Mouse (Mus musculus) forebrain, embryonic 12.5 days (tissue): ENCODE data around the gene Nr4a2. TPM values are rescaled to one million over a fixed set of nuclear protein-coding genes. Genes with fewer than 3 reads are reported as not detected.
A peak's percentile ranks its signal among the peaks of the same experiment; 100 is the strongest.

Source experiments
- ATAC-seq: fragments of 200-750 bp; cut with Nextera tagmentation; 2 replicates; pipeline ENCODE4 v1.8.0; 2017; ENCODE audit warnings: moderate TSS enrichment; ENCODE audit not compliant: low FRiP score
- H3K27ac ChIP-seq: fragments of 300-500 bp; sonication (generic); 2 replicates; pipeline ENCODE4 v1.5.1; 2016; ENCODE audit warnings: mild to moderate bottlenecking
- H3K27me3 ChIP-seq: fragments of 300-500 bp; sonication (generic); 2 replicates; pipeline ENCODE4 v1.6.1; 2016; ENCODE audit warnings: mild to moderate bottlenecking
- H3K36me3 ChIP-seq: fragments of 300-500 bp; sonication (generic); replicated peaks from 2 replicates; pipeline ENCODE4 v1.6.1; 2016; ENCODE audit warnings: mild to moderate bottlenecking
- H3K4me1 ChIP-seq: fragments of 300-500 bp; sonication (generic); 2 replicates; pipeline ENCODE4 v1.6.1; 2016
- H3K4me2 ChIP-seq: fragments of 300-500 bp; sonication (generic); 2 replicates; pipeline ENCODE4 v1.6.1; 2016; ENCODE audit warnings: mild to moderate bottlenecking, moderate library complexity
- H3K4me3 ChIP-seq: fragments of 300-500 bp; sonication (generic); replicated peaks from 2 replicates; pipeline ENCODE4 v1.5.1; 2016; ENCODE audit warnings: mild to moderate bottlenecking
- H3K9ac ChIP-seq: fragments of 300-500 bp; sonication (generic); 2 replicates; pipeline ENCODE4 v1.6.1; 2016; ENCODE audit warnings: mild to moderate bottlenecking
- H3K9me3 ChIP-seq: fragments of 300-500 bp; sonication (generic); 2 replicates; pipeline ENCODE4 v1.6.1; 2016
- WGBS: fragments of 180-500 bp; shearing (Covaris S2); methylation state at CpG from one replicate; pipeline ENCODE4 v1.1.7; 2016; 5-methylcytosine and 5-hydroxymethylcytosine counted together
- polyA plus RNA-seq: library from polyadenylated mRNA; unstranded; fragments of >200 nt; fragmentation: Nextera tagmentation; extraction: Ambion mirVana; gene quantifications from 2 replicates; pipeline ENCODE4 v1.2.1, GENCODE M21; 2016

Gene Nr4a2
- 18.1 and 18.7 TPM in 2 replicates for polyA plus RNA-seq

DNA sequence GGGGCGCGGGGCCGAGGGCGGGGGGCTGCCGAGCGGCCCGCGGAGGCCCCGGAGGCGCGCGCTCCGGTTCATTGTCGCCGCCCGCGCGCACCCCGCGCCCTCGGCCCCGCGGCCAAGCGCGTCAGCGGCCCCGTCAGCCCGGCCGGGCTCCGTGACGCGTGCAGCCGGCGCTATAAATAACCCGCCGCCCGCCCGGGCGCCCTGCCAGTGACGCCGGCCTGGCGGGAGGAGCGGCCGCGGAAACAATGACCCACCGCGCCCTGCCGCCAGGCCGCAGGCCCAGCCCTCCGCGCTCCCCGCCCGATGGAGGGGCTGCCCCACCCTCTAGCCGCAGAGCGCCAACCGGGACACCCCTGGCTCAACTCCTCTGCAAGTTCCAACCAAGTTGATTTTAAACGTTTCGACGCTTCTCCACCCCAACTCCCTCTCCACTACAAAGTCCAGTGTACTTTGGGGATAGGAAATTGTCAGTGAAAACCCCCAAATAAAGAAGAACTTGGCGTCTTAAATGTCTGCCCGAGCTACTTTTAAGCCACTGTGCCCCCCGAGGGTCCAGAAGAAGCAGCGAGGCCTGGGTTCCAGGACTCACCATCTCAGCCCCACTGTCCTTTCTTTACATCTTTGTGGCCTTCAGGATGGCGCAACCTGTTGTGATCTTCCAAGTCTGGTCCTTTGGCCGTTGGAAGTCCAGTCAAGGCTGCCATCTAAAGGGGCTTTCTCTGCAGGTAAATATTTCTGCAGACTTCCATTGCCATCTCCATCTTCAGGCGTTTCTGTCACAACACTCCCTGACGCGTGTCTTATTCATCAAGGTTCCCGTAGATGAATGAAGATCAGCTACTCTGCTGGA lies at the start of gene Nr4a2:
Gene Nr4a2, minus strand, starts transcription at position 13 of the 850 bp plus-strand sequence.
- peak within 1 kb of the TSS; percentile 94 for H3K9ac ChIP-seq
- no peaks in the 10 kb centered on the region for H3K9me3 ChIP-seq
- peak; percentile 93 for ATAC-seq
- WGBS, result 11% methylated on average over 37 of the region's 69 CpGs
- H3K4me3 ChIP-seq, result peak within 1 kb of the TSS; percentile 81
- no peaks in the 10 kb centered on the region for H3K36me3 ChIP-seq
- H3K27me3 ChIP-seq, result 0 out of 2 replicates have a peak, but pooled peaks cover 5% of the 10 kb centered on the region
- H3K27ac ChIP-seq, result peak within 1 kb of the TSS; percentile 74
- H3K4me1 ChIP-seq, result peaks cover 12% of the 10 kb centered on the region
- H3K4me2 ChIP-seq, result peak within 1 kb of the TSS; percentile 85

DNA sequence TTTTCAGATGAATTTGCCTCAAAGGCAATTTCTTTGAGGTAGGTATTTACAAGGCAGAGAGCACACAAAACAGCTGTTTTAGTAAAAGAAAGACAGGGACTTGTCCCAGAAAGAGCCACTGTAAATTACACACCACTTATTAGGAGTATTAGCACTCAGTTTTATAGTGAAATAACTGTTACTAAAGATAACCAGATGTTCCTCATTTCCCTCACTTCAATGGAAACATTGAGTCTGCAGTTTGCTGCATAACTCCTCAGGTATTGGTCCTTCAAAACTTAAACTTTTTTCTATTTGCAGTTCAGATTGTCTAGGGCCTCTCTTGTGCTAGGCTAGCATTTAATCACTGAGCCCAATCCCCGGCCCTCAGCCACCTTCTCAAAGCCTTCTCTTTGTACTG lies 41.6 kb upstream of the Nr4a2 start:
- Histone ChIP-seq H3K27ac (no peak overlapping the region), H3K36me3 (no peaks in the 10 kb centered on the region), H3K27me3 (no peaks in the 10 kb centered on the region), H3K9ac (no peak overlapping the region), H3K4me3 (no peak overlapping the region), H3K4me1 (no peaks in the 10 kb centered on the region), H3K4me2 (no peak overlapping the region), H3K9me3 (no peaks in the 10 kb centered on the region)
- ATAC-seq, result no peak
- 81% methylated on average over 1 of the region's 1 CpGs for WGBS

GRCm38 (mm10) chr2:57156814-57157213 lies 33.0 kb upstream of the Nr4a2 start:
- ATAC-seq, result no peak
- Histone ChIP-seq H3K9ac (no peak overlapping the region), H3K4me1 (no peaks in the 10 kb centered on the region), H3K36me3 (no peaks in the 10 kb centered on the region), H3K9me3 (no peaks in the 10 kb centered on the region), H3K4me3 (no peak overlapping the region), H3K27me3 (no peaks in the 10 kb centered on the region), H3K4me2 (no peak overlapping the region), H3K27ac (no peak overlapping the region)
- 89% methylated on average over 9 of the region's 9 CpGs for WGBS

- WGBS, result 87% methylated on average over 4 of the region's 4 CpGs
- H3K4me1 ChIP-seq, result no peaks in the 10 kb centered on the region
- H3K4me3 ChIP-seq, result no peak overlapping the region
- ATAC-seq, result no peak
- no peak overlapping the region for H3K27ac ChIP-seq
- H3K9me3 ChIP-seq, result no peaks in the 10 kb centered on the region
- no peak overlapping the region for H3K9ac ChIP-seq
- H3K4me2 ChIP-seq, result no peak overlapping the region
- no peaks in the 10 kb centered on the region for H3K27me3 ChIP-seq
- H3K36me3 ChIP-seq, result no peaks in the 10 kb centered on the region
These were observed 26.0 kb upstream of the Nr4a2 start for GRCm38 (mm10) chr2:57149796-57150195.

GRCm38 (mm10) chr2:57148231-57148630 lies 24.4 kb upstream of the Nr4a2 start:
- H3K4me1 ChIP-seq, result no peaks in the 10 kb centered on the region
- H3K36me3 ChIP-seq, result no peaks in the 10 kb centered on the region
- no peak overlapping the region for H3K27ac ChIP-seq
- no peaks in the 10 kb centered on the region for H3K9me3 ChIP-seq
- no peaks in the 10 kb centered on the region for H3K27me3 ChIP-seq
- no peak overlapping the region for H3K4me2 ChIP-seq
- no peak overlapping the region for H3K9ac ChIP-seq
- no peak overlapping the region for H3K4me3 ChIP-seq
- WGBS, result 91% methylated on average over 2 of the region's 2 CpGs
- ATAC-seq, result no peak

GRCm38 (mm10) chr2:57145646-57146421 lies 22.0 kb upstream of the Nr4a2 start:
- no peaks in the 10 kb centered on the region for H3K36me3 ChIP-seq
- no peaks in the 10 kb centered on the region for H3K4me1 ChIP-seq
- no peaks in the 10 kb centered on the region for H3K27me3 ChIP-seq
- H3K4me3 ChIP-seq, result no peak overlapping the region
- H3K27ac ChIP-seq, result no peak overlapping the region
- H3K4me2 ChIP-seq, result no peak overlapping the region
- H3K9ac ChIP-seq, result no peak overlapping the region
- no peaks in the 10 kb centered on the region for H3K9me3 ChIP-seq
- WGBS, result 92% methylated on average over 5 of the region's 5 CpGs
- no peak for ATAC-seq

DNA sequence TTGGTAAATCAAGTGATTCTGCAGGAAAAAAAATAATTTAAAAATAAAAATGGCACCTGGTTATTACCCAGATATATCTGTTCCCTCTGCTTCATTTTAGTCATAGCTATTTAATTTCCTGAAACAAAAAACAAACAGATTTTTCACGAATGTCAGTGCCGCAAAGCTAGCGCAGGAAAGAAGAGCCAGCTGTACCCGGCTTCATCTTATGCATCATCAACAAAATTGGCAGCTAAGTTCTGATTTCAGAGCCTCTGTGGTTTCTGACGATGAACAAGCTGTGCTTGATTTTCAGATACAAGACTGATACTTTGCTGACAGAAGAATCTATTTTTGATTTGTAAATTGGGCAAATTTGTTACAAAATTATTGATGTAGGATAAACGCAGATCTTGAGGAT lies 14.8 kb upstream of the Nr4a2 start:
- H3K4me3 ChIP-seq, result no peak overlapping the region
- no peak overlapping the region for H3K27ac ChIP-seq
- H3K9me3 ChIP-seq, result no peaks in the 10 kb centered on the region
- H3K9ac ChIP-seq, result no peak overlapping the region
- no peaks in the 10 kb centered on the region for H3K4me1 ChIP-seq
- H3K4me2 ChIP-seq, result no peak overlapping the region
- 90% methylated on average over 6 of the region's 6 CpGs for WGBS
- H3K27me3 ChIP-seq, result no peaks in the 10 kb centered on the region
- no peak for ATAC-seq
- H3K36me3 ChIP-seq, result no peaks in the 10 kb centered on the region

GRCm38 (mm10) chr2:57127461-57127860 lies 3.7 kb upstream of the Nr4a2 start:
- Histone ChIP-seq H3K9me3 (no peaks in the 10 kb centered on the region), H3K27me3 (peaks cover 5% of the 10 kb centered on the region; the same call in 1 of the 2 replicates), H3K9ac (no peak overlapping the region), H3K4me3 (no peak overlapping the region), H3K4me2 (no peak overlapping the region), H3K27ac (no peak overlapping the region), H3K4me1 (peaks cover 12% of the 10 kb centered on the region), H3K36me3 (no peaks in the 10 kb centered on the region)
- 74% methylated on average over 4 of the region's 4 CpGs for WGBS
- no peak for ATAC-seq

GRCm38 (mm10) chr2:57125891-57126290 lies 2.1 kb upstream of the Nr4a2 start:
- no peak overlapping the region for H3K4me3 ChIP-seq
- H3K9ac ChIP-seq, result no peak overlapping the region
- peaks cover 5% of the 10 kb centered on the region; the same call in 1 of the 2 replicates for H3K27me3 ChIP-seq
- WGBS, result 83% methylated on average over 6 of the region's 6 CpGs
- H3K36me3 ChIP-seq, result no peaks in the 10 kb centered on the region
- ATAC-seq, result no peak
- H3K4me1 ChIP-seq, result peaks cover 12% of the 10 kb centered on the region
- no peak overlapping the region for H3K27ac ChIP-seq
- no peaks in the 10 kb centered on the region for H3K9me3 ChIP-seq
- no peak overlapping the region for H3K4me2 ChIP-seq

- H3K4me3 ChIP-seq, result peak overlapping the region; percentile 81
- WGBS, result 1% methylated on average over 57 of the region's 67 CpGs
- peak overlapping the region; percentile 85 for H3K4me2 ChIP-seq
- peak overlapping the region; percentile 94 for H3K9ac ChIP-seq
- peak overlapping the region; percentile 74 for H3K27ac ChIP-seq
- no peaks in the 10 kb centered on the region for H3K9me3 ChIP-seq
- peaks cover 12% of the 10 kb centered on the region for H3K4me1 ChIP-seq
- no peaks in the 10 kb centered on the region for H3K36me3 ChIP-seq
- H3K27me3 ChIP-seq, result 0 out of 2 replicates have a peak, but pooled peaks cover 5% of the 10 kb centered on the region
- peak; percentile 88 for ATAC-seq
These were observed 520 bp downstream of the Nr4a2 start for GRCm38 (mm10) chr2:57122986-57123980.

DNA sequence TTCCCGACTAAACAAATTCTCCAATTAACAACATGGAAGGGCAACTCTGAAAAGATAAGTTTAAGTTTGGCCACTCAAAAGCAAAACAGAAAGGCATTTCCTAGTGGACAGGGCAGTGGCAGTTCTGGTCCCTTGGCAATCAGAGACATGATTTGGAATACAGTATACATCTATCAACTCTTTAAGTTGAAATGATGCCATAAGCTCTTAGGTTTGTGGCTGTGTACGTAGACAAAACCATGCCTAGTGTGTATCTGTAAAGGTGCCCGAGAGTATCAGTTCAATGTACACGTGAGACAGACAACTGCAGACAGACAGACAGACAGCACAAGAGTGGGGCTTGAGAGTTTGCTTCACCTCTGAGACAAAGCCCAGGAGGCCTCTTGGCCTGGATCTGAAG lies 2.7 kb downstream of the Nr4a2 start:
- Histone ChIP-seq H3K27ac (no peak overlapping the region), H3K9me3 (no peaks in the 10 kb centered on the region), H3K4me1 (peaks cover 16% of the 10 kb centered on the region), H3K27me3 (0 out of 2 replicates have a peak, but pooled peaks cover 3% of the 10 kb centered on the region), H3K4me3 (no peak overlapping the region), H3K9ac (no peak overlapping the region), H3K36me3 (no peaks in the 10 kb centered on the region), H3K4me2 (no peak overlapping the region)
- no peak for ATAC-seq
- WGBS, result 85% methylated on average over 4 of the region's 4 CpGs
